Mouse (Mus musculus) gastrocnemius, postnatal 25 days (tissue): ENCODE measurements around the gene Dthd1. TPM values are rescaled to one million over a fixed set of nuclear protein-coding genes. Genes with fewer than 3 reads are reported as not detected.

Experiments
- DNase-seq: peaks from one replicate; pipeline ENCODE4 v3.0.0; 2022
- total RNA-seq, 2 experiments: library from RNA; stranded (reverse); gene quantifications; 1 replicate in 1 of 2; 2 replicates in 1 of 2; pipeline ENCODE4 v1.2.3; 2021

Dthd1 gene
- total RNA-seq, 2 experiments from 2014 or later: not detected

DNA sequence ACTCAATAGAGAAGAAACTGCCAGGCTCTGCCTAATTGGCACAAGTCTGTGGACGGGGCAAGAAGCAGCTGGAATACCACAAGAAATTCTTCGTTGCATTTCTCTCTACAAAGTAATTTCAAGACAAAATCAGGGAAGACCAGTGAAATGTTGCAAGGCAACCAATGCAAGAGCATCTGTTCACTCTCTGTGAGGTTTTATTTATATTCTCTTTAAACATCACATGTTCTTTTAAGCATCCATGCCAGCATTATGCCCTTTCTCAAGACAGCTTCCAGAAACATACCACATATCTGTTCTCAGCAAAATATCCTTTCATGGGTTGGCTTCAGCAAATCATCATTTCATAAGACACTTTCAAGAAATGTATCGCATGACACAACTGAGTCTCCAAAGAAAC lies 50.7 kb downstream of the Dthd1 start:
- no peak for DNase-seq

DNA sequence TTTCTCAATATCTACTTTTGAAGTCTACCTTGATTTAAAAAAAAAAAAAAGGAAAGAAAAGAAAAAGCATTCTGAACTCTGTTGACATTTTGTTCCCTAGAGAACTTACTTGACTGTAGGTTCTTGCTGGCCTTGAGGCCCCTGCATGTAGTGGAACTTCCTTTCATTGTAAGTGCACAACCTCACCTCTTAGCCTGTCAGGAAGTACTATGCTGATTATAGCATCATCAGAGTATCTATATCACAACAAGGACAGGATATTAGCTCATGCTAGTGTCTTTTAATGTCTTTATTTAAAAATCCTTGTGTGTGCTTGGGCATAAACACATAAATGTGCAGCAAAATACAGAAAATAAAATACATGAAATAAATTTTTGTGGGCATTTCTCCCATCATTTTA lies 53.4 kb downstream of the Dthd1 start:
- DNase-seq: no peak

DNA sequence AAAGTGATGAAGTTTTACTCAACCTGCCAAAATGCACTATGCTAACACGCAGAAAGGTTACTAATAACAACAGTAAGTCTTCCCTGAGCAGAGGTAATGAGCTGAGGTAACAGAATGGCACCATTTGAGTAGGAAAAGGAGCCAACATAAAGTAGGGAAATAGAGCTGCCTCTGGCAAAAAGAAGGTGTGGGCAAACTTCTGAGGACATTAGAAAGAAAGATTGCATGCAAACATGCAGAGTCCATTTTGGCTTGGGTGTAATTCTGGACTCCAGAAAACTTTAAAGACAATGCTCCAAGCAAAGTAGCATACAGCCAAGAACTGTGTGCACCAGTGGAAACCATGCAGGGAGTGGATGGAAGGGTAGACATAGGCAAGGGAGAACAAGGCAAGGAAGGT lies 65.9 kb downstream of the Dthd1 start:
- DNase-seq: no peak

DNA sequence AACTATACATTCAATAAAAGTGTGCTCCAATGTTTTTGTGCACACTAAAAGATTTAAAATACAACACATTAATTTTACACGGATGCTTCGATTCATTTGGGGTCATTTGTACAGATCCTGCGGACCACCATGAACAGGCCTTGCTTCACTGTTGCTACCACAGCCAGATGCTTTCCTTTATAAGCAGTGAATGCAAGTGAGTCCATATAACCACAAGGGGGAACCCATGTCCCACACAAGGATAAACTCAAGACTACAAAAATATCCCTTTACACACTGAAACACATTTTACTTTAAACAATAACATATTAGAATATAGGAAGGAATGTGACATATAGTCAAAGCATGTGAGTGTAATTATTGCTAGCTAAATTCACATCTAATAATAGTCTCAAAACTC lies 81.7 kb downstream of the Dthd1 start:
- no peak for DNase-seq

DNA sequence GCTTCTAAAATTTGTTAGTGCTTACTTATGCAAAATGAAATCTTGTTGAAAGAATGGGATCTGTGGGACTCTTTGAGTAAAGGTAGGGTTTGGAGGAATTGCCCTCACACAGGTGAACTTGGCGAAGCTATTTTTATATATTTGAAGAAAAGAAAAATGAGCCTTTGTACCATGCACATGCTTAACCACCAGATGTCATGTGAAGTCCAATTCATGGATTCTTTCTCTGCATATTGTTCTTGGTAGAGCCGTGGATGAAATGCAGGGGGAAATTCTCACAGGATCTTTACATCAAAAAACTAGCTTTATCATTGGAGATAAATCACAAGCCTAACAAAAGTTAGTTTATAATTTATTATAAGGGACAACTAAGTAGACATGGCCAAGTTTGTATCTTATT lies 93.3 kb downstream of the Dthd1 start:
- DNase-seq: no peak

DNA sequence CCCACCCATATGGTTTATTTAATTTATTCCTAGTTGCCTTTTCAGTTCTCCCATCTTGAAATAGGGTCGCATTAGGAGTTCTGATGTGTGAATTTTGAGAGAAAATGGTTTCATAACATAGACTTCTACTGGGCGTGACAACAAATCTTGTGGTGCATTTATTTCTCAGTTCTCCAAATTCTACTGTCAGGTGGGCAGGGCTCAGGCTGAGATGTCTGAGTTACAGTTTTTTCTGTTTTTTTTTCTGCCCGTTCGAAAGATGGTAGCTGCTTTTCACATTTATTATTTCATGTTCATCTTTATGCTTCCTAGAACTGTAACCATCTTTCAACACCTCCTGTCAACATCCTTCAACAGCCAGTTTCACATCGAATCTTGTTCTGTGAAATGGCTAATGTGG lies 95.5 kb downstream of the Dthd1 start:
- no peak for DNase-seq

DNA sequence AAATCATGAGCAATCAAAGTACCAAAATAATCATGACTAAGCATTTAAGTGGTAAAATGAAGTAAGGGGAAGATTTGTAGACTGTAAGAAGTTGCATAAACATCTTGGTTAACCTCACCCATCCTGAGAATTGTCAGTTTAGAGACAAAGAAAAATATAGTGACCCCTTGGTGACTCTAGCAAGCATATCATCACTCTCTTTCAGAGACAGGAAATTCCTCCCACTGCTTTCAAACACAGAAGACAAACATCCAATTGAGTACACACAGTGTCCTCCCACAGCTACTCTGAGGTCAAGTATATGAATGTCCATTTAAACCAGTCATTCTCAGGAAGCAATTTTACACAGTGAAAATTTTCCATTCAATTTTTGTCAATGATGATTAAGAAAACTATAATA lies 111.0 kb downstream of the Dthd1 start:
- DNase-seq: no peak

Other genes with a start within 250 kb of the Dthd1 start
- gene Arap2, start 47.7 kb upstream of the Dthd1 start, total RNA-seq: under 1 TPM; 0.91 to 1.00 TPM